Mouse (Mus musculus): ENCODE data around the gene Nmbr. TPM values are rescaled to one million over a fixed set of nuclear protein-coding genes. Genes with fewer than 3 reads are reported as not detected.

The Nmbr gene
- not detected in 2 replicates for polyA plus RNA-seq (2012; ENCODE audit: low replicate concordance)

DNA sequence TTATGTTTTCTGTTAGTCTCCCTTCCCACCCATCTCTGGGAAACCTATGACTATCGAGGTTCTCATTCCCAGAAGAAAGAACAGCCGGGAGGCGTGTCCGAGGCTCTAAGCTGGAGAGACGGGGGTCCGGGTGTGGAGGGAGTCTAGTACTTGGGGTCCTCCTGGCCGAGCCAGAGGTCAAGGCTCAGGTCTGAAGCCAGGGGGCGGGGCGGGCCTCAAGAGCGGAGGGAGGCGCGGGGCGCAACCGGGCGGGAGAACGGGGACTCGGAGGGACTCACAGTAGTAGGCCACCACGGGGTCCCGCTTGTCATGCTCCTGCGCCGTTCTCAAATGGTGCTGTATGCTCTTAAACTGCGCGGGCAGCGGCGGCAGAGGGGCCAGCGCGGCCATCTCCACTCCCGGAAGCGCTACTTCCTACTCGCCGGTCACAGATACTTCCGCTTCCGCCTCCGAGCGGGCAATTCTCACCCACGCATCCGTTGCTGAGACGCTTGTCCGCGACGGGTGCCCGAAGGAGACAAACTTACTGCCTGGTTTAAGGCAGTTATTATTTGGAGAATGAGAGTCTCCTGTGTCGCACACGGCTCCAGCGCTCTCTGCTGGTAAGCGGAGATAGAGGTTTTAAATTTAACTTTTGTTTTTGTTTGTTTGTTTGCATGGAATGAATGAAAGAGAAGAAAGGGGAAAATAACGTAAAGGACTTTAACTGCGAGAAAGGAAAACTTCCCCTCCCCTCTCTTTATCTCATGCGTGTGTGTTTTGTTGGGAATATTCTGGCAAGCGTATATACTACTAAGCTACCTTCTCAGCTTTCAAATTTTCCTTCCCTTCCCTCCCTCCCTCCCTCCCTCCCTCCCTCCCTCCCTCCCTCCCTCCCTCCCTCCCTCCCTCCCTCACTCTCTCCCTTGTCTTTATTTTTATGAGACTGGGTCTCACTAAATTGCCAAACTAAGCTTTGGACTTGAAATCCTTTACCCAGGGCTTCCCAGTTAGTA lies at the start of gene Nmbr, which contains the start of gene Vta1:
Nmbr (plus strand) TSS at position 520 of the 995 bp plus-strand sequence.
Vta1 (minus strand) TSS at position 489 of the 995 bp plus-strand sequence.

GRCm38 (mm10) chr10:14718114-14718513 lies 12.7 kb downstream of the Nmbr start, which contains the start of gene Gje1:
TSS of gene Gje1 (minus strand) at chr10:14718214.

Other genes starting within 250 kb of the Nmbr start
- gene Adgrg6, start 159.9 kb upstream of the Nmbr start, polyA plus RNA-seq (2012; ENCODE audit: low replicate concordance) = 0.29 and 1.4 TPM in 2 replicates
- 6.2 and 12.9 TPM in 2 replicates for gene Vta1, start within 50 bp of the Nmbr start, polyA plus RNA-seq (2012; ENCODE audit: low replicate concordance)
- gene Gje1, start 12.6 kb downstream of the Nmbr start, polyA plus RNA-seq (2012; ENCODE audit: low replicate concordance) = not detected in 2 replicates

All from hematopoietic multipotent progenitor cell, adult 10-12 weeks (in vitro differentiated cells).